Mouse (Mus musculus) megakaryocyte progenitor cell, adult 5-6 weeks (primary cell): Measurements from ENCODE around the gene Psenen. TPM values are rescaled to one million over a fixed set of nuclear protein-coding genes. Genes with fewer than 3 reads are reported as not detected.

ENCODE experiments used
- ATAC-seq: replicated peaks from 2 replicates; pipeline ENCODE4 v1.8.0; 2016; ENCODE audit warnings: mild to moderate bottlenecking, moderate TSS enrichment, inconsistent platforms; ENCODE audit not compliant: poor library complexity
- total RNA-seq, 2 experiments: library from RNA; stranded (forward) in 1 of 2; stranded (reverse) in 1 of 2; fragments of 157-497, 149-512 nt in 1 of 2; fragments of 200-1000 nt in 1 of 2; gene quantifications; 2 replicates each; pipeline versions ENCODE4 v1.2.3 to v1.2.4; 2015 to 2017

Psenen gene
- total RNA-seq, 2 experiments from 2014 or later = 150 to 202 TPM

GRCm38 (mm10) chr7:30589435-30590301, 26.2 kb upstream of the Psenen start:
- ATAC-seq = peak; percentile 65

GRCm38 (mm10) chr7:30588676-30589434, 25.4 kb upstream of the Psenen start, which contains the start of gene Kmt2b:
Gene Kmt2b (minus strand): TSS chr7:30588726.
- peak; percentile 83 for ATAC-seq

- ATAC-seq = no peak
These were observed 24.6 kb upstream of the Psenen start for GRCm38 (mm10) chr7:30587842-30588667.

GRCm38 (mm10) chr7:30586455-30587020, 23.1 kb upstream of the Psenen start:
- no peak for ATAC-seq

- no peak for ATAC-seq
These were observed 21.7 kb upstream of the Psenen start for GRCm38 (mm10) chr7:30585170-30585569.

- ATAC-seq = no peak
These were observed 20.9 kb upstream of the Psenen start for GRCm38 (mm10) chr7:30584339-30584738.

GRCm38 (mm10) chr7:30581547-30581946, 18.1 kb upstream of the Psenen start:
- ATAC-seq = no peak

- ATAC-seq = no peak
These were observed 16.5 kb upstream of the Psenen start for GRCm38 (mm10) chr7:30579950-30580349.

- peak; percentile 91 for ATAC-seq
These were observed 9.5 kb upstream of the Psenen start for GRCm38 (mm10) chr7:30572969-30573368.

GRCm38 (mm10) chr7:30572389-30572788, 9.0 kb upstream of the Psenen start:
- peak; percentile 52 for ATAC-seq

- no peak for ATAC-seq
These were observed 4.1 kb upstream of the Psenen start for GRCm38 (mm10) chr7:30567555-30567954.

- no peak for ATAC-seq
These were observed 2.6 kb upstream of the Psenen start for GRCm38 (mm10) chr7:30566033-30566432.

- no peak for ATAC-seq
These were observed 1.6 kb upstream of the Psenen start, which contains the start of gene Igflr1 for GRCm38 (mm10) chr7:30564970-30565571. Gene Igflr1 (plus strand): TSS chr7:30565427.

- ATAC-seq = 0 out of 2 replicates have a peak, but pooled peaks have one; percentile 1
These were observed 466 bp upstream of the Psenen start for GRCm38 (mm10) chr7:30563906-30564280.

- ATAC-seq = peak; percentile 6; the same call in 1 of the 2 replicates
These were observed 806 bp downstream of the Psenen start for GRCm38 (mm10) chr7:30562526-30563116.

- ATAC-seq = no peak
These were observed 3.1 kb downstream of the Psenen start for GRCm38 (mm10) chr7:30560296-30560695.

- ATAC-seq = peak; percentile 74
These were observed 3.9 kb downstream of the Psenen start, which contains the start of gene Lin37 for GRCm38 (mm10) chr7:30559443-30559954. Gene Lin37 (minus strand): TSS chr7:30559838.

GRCm38 (mm10) chr7:30558656-30559442, 4.6 kb downstream of the Psenen start:
- peak; percentile 13; the same call in 1 of the 2 replicates for ATAC-seq
